Mouse (Mus musculus) ovary, adult 18-20 months (tissue): ENCODE data around the gene Gm1043.
A peak's percentile ranks its signal among the peaks of the same experiment; 100 is the strongest.

Experiments used
- DNase-seq: peaks from one replicate; pipeline ENCODE4 v3.0.0; 2022; ENCODE audit warnings: low spot score, mixed read lengths

Gm1043 gene

DNA sequence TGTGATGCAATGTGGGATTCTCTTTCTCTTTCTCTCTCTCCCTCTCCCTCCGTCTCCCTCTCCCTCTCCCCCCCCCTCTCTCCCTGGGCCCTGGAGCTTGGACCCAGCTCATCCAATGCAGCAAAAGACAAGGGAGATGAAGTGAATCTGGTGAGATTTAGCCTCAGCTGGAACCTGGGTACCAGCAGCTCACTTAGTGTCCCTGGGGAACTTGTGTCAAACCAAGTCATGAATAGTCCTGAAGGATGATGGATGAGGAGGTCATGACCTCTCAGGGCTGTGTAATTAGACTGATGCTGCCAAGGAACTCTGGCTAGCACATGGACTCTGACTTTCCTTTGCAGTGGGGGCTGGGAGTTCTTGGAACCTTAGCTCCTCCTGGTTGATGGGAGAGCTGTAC, 117.1 kb downstream of the Gm1043 start:
- DNase-seq = no peak

DNA sequence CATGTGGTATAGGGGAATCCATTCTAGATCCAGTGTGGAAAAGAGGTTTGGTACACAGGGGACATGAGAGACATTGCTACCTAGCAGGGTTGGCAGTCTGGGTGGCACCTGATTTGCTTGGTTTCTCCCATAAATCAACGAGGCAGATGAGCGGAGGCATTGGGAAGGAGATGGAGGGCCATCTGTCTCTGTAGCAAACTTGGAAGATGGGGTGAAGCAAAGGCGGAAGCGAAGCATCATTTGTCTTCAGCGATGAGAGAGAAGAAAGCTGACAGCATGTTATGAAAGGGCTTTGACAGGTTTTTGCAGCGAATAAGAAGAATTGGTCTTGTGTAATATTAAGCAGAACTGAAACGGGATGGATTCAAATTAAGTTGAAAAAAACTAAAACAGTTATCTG, 119.7 kb downstream of the Gm1043 start:
- no peak for DNase-seq

DNA sequence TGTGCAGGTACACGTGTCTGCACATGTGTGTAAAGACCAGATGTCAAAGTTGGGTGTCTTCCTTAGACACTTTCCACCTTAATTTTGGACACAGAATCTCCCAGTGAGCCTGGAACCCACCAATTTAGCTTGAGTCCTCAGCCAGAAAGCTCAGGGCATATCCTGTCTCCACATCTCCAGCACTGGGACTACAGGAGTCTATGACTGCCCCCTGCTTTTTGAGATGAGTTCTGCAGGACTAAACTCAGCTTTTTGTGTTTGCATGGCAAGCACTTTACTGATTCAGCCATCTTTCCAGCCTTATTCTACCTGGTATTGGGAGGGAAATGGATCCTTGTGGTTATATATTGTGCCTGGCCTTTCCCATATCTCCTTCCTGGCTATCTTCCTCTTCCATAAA, 120.2 kb downstream of the Gm1043 start:
- DNase-seq = no peak

DNA sequence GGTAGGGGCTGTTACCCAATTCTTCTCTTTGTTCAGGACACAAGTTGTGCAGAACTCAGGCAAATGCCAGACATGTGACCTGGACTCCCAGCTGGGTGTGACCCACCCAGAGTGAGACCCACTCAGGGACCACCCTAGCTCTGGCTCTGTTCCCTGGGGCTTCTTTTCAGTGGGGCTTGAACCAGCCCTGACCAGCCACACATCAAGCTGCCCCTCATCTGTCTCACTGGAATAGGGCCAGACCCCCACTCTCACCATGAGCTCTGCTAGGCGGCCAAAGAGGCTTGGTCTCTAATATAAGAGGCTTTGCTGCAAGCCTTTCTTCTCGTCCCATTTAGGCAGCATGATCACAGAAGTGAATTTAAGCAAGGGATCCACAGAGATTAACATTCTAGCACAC, 121.2 kb downstream of the Gm1043 start:
- no peak for DNase-seq

DNA sequence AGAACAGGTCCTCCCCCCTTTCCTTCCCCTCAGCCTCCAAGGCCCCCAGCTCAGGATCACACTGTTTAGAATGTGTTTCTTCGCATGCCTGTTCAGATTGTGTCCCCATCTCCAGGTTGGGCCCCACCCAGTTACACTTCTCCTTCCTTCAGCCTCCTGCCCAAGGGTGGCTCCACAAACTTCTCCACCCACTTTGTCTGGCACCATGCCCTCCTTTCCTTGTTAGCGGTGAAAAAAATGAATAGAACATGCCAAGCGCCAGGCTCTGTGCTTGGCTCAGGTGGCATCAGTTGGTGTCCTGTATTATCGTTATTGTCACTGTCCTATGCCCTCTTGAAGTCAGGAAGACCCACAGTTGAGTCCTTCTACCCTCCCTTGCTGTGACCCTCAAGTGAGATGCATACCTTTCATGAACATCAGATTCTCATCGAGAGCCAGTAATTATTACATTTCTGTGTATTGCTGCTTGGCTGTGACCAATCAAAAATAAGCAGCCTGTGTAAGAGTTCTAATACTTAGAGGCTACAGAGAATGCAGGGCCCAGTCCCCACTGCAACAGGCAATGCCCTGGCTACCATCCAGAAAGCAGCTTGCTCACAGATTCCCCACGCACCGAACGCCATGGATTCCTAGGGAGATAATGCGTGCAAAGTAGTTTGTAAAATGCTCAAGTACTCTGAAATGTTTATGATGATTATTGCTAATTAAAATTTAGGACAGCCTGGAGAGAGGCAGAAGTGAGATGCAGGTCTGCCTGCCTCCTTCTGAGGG, 128.0 kb downstream of the Gm1043 start:
- no peak for DNase-seq

DNA sequence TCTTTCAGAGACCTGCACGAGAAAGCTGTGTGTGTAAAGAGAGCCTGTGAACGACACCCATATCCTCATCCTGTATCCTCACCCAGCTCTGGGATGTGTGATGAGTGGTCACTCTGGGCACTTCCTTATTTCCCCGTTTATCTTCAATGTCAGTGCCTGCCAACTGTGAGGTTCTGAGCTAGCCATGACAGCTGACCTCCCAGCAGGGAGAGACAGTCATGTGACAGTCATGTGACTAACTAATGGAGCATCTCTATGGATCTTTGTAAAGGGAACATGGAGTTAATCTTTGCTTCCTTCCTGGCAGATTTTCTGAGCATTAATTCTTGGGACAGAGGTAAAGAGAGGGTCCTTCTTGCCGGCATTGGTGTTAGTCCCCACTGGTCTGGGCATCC, 128.5 kb downstream of the Gm1043 start:
- DNase-seq = no peak

DNA sequence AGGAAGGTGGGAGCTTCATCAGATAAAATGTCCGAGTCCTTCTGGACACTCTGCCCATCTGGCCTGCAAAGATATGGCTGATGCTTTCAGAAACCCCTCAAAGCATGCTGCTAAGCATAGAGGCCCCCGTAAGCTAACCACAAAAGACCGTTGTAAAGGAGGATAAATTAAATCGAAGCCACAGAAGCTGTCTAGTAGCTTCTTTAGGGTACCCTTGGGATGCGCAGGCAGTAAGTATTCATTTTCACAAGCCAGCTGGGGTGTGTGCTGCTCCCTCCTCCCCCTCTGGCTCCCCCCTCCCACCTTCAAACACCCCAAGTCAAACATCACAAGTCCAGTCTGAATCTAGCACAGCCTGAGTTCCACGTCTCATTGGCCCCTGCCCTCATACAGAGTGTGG, 129.4 kb downstream of the Gm1043 start:
- DNase-seq = no peak

DNA sequence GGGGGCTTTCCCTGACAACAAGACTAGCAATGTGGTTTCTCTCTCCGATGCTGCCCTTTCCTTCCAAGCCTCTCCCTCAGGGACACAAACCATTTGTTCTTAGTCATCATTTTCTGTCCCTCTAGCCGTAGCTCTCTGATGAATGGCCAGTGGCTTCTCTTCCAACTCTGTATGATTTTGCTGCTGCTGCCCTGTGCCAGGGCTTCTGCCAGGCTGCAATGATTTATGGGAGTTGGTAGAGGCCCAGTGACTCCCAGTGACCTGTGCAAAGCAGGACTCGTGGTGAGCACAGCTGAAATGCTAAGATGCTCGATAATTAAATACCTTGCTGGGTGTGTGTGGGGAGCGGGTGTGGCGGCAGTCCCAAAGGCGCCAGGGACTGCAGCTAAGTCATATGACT, 130.1 kb downstream of the Gm1043 start:
- no peak for DNase-seq

DNA sequence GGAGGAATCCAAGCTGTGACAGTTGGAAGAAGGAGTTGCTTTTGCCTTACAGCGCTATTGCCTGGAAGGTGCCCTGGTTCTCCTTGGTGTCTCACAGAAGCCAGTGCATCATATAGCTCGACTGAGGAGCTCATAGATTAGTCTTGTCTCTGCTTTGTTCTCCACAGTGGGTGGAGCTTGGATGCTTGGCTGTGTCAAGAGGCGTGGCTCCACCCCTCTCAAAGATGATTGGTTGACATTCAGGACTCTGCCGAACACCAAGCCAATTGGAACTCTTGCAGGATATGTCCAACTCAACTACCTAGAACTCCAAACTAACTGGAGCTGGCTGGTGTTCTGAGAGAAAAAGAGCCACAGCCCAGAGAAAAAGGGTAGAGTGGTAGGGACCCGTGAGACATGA, 134.4 kb downstream of the Gm1043 start:
- no peak for DNase-seq

DNA sequence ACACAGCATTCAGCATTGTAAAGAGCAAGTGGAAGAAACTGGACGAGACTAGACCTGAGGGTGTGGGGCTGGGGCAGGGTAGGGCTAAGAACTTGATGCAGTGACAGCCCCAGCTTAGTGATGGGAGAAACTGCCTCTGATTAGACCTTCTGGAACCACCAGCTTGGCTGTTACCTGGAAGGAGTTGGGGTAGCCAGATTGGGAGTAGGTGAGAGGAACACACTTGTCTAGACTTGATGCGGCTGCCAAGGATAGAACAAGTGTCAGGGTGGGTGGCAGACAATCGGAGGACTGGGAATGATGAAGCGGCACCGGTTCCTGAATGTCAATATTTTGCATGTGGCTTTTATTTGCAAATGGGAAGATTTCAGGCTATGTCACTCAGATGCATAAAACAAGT, 135.4 kb downstream of the Gm1043 start:
- no peak for DNase-seq

DNA sequence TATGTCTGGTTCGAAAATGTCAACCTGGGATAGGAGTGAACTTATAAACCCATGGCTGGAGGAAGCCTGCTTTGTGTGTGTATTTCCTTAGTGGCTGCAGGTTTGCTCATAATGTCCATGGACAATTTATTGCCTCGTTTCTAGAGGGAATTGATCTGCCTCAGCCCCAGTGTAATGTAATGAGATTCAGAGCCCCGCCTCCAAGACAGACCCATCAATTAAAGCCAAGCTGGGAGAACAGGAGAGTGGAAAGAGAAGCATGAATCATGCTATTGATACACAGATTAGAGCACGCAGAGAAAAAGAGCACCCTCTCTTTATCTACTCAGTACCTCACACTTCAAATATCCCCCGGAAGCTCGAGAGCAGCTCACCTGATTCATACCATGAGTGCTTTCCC, 136.4 kb downstream of the Gm1043 start:
- no peak for DNase-seq

DNA sequence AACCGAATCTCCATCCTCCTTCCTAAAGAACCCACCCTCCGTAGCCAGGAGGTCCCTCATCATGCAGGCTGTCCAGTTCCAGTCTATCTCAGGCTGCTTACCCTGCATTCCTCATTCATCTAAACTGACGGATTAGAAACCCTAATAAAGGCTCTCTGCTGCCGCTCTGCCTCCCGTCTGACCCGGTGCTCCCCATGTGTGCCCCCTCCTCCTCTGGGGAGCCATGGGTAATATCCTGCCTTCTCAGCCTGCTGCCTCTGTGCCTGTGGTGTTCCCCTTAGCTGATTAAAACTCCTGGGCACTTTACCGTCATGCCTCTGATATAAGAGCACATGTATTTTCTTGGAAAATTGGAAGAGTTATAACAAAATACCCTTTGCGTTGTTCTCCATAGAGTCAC, 137.1 kb downstream of the Gm1043 start:
- no peak for DNase-seq

DNA sequence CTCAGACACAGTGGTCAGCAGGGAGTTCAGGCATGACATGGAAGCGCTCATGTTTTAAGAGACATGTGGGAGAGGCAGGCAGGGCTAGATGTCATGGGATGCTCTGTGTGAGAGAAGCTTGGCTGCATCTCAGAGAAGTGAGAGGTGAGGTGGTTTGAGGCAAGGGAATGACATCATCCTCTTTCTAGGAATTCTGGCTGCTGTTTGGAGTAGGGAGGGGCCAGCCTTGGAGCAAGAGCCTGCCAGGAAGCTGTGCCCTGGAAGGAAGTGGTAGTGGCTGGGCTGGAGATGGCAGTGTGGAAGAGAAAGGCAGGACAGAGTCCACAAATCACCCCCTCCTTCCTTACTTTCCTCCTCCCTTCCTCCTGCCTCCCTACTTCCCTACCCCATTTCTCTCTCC, 140.5 kb downstream of the Gm1043 start:
- no peak for DNase-seq

DNA sequence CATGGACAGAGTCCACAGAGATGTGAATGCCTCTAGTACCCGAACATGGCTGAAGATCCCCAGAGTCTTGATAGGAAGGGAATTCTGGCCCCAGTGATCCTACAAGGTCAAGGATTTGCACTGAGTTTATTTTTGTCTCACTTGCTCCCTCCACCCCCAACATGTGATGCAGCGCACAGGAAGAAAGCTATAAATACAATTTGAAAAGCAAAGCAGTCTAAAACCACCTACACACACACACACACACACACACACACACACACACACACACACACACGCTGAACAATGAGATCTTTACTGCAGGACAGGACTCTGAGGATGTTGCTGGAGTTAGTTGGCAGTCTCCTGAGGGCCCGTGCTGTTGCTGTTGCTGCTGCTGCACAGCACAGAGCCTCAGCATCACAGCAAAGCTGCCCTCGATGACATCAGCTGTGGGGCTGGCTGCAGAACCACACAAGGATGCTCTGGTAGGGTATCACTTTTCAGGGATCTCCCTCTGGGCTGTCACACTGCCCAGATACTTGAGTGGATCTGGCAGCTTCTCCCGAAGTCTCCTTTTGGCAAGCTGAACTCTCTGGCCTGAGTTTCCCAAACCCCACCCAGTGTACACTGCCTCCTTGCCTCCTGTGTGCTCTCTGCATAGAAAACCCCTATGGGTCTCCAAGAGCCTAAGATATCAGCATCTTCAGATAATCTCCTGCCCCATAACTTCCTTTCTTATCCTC, 142.9 kb downstream of the Gm1043 start:
- DNase-seq = no peak

DNA sequence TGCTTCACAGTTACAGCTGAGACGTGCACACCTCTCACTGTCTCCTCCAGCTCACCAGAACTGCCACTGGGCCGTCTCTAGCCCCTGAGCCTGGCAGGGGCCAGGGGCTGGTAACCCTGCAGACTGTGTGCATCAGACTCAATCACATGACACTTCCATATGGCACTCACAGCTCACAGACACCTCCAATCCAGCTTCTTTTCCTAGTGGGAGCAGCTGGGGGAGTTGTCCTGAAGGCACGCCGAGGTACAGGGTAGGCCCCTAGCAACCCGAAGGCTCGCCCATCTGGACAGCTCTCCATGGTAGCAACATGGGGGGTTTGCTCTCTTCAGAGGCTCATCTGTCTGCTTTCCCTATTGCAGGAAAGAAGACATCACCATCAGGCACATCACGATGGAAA, 143.7 kb downstream of the Gm1043 start:
- no peak for DNase-seq

DNA sequence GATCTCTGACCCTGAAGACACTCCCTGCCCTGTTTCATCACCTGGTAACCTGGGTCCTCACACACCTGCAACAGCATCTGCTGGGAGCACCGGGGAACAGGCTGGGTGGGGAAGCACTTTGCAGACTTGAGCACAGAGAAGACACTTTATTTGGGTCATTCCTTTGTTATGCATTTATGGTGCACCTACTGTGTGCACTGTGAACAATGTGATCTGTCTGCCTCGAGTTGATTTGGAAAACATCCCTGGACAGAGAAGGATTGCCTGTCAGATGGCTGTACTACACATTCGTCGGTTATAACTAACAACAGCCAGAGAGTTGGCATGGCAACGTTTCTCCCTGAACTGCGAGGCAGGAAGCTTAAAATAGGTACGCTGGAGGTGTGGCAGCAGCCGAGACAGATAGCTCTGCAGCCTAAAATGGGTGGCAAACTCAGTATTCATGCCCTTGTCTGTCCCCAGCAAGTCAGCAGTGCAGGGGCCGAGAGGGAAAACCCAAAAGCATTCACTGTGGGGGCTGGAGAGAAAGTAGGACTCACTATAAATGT, 147.9 kb downstream of the Gm1043 start:
- DNase-seq = no peak

DNA sequence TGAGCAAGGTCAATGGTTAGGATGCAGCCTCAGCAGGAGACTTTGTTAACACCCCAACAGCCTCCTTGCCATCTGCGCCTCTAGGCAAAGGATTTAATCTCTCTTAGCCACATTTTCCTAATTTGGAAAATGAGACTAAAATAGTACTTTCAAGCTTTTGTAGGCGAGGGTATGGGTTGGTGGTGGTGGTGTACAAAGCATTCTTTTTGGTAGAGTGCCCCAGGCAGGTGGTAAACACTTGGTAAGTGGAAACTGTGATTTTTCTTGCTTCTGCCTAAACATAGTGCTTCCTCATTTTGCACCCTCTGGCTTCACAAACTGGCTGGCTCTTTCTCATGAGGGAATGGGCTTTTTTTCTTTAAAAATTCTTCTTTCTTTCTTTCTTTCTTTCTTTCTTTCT, 153.5 kb downstream of the Gm1043 start:
- no peak for DNase-seq

DNA sequence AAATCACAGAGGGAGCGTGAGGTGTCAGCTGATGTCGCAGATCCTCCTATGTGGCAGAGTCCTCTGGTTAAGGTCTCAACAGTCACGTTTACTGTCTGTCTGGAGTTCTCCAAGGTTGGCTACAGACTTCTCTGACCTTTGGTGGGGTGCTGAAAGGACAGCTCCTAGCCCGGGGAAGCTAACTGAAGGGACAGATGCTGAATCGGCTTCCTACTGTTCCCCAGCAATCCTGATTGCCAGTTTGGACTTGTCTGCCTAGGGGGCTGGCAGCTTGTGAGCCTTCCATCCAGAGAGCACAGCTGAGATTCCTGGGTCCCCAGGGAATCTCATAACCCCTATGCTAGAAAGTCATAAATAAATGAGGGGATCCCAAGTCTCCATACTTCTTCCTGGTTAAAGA, 155.4 kb downstream of the Gm1043 start:
- DNase-seq = no peak

DNA sequence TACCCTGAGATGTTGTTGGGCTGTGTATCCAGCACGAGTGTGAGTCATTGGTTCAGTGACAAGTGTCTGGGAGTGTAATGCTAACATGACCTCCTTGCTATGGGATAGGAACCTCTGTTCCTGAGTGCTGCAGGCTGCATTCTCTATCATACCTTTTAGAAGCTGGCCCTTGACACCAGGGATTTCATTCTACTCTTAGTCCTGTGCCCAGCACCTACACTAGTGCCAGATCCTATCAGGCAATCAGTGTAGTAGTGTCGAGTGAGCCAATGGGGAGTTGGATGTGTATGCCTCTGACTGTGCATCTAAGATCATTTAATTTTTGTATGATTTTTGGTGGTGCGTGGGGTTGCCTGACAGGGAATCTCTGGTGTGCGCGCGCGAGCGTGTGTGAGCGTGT, 156.1 kb downstream of the Gm1043 start:
- no peak for DNase-seq

DNA sequence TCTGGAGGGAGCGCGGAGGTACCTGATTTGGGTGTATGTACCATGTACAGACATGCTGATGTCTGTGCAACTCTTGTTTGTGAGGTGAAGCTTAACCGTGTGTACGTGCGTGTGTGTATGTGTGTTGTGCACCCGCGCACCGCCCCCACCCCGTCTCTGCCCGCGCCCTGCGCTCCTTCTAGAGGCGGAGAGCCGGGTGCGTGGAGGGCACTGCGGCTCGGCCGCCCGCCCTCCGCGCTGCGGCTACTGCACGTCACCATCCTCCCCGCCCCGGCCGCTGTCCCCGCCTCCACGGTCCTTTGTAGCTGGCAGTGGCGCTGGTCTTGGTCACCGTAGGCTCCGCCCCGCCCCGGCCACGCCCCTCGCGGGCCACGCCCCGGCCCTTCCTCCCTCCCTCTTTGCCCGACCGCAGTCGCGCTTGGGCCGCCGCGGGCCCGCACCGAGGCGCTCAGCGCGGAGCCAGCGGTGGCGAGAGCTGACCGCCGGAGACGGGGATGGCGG, 156.5 kb downstream of the Gm1043 start, which contains the start of gene Crmp1:
Gene Crmp1, plus strand, starts transcription at position 290 of the 501 bp plus-strand sequence.
- DNase-seq = no peak

DNA sequence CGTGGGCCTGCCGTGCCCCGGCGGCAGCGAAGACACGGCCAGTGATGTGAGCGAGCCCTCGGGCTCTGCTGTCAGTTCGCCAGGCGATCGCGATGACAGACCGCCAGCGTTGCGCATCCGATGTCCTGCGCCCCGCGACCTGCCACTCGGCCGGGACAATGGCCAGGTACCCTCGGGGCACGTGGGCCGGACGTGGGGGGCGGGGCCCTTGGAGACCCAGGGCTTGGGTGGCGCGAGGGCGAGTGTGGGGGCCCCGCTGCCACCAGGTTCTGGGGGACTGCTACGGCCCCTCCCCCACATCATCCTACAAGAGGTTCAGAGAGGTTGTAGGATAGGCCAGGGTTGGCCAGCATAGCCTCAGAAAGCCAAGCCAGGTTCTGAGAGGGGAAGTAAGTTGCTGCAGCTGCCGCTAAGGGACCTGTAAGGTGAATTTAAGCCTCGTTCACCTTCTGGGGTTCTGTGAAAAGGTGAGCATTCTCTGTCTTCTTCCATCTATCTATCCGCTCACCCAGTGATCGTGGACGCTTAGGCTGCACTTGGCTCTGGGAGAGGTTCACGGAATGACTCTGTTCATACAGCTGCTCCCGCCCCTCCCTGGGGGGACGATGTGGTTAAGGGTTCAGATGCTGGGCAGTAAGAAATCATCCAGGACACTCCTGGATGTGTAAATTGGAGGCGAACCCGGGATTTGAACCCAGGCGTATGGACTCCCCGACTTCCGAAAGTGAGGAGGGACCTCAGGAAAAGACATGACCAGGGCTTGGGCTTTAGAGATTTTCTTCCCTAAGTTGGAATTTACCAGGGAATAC, 157.4 kb downstream of the Gm1043 start:
- DNase-seq = no peak

DNA sequence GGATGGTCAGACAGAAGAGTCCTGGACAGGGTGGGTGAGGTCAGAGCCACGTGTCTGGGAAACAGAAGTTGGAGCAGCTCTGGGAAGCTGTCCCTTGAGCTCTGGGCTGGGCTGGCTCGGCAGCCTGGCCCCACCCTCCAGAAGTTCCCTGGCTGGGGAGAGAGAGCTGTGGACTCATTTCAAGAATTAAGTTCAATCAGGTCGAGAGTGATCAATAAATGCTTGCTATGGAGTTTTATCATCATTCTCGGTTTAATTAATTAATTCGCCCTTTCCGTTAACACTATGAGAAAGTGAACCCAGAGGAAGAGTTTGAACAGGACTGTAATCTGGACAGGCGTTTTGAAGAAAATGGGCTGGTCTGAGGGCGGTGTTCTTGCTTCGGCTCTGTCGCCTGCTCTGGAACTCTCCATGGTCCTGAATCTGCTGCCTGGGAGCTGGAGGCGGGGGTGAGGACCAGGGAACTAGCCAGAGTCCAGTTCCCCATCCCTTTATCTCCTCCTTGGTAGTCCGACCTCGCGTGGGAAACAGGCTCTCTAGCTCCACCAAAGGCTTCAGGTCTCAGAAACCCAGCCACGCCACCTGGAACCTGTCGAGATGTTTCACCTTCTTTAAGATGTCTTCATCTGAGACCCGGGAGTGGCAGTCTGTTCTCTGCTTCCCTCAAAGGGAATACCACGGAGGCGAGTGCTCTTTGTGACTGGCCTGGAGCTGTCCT, 158.2 kb downstream of the Gm1043 start:
- peak; percentile 12 for DNase-seq
